In the genomic region with DNA sequence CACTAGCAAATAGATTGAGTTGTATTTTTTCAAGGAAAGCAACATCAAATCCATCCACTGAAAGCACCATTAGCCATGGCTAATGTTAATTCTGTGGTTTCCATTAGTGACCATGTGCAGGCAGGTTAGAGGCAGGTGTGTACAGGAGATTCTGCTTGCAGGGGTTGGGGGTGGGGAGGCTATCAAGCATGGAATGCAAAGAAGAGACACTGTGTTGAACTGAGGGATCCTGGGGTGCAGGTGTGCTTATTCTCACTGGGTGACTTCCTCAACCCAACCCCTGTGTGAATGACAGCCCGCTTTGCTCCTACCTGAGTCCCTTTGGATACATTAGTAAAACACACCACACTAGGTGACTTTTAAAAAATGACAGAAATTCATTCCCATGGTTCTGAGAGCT, we compare ENCODE assay signal across 34 mouse cellular contexts. TPM values are rescaled to one million over a fixed set of nuclear protein-coding genes. Genes with fewer than 3 reads are reported as not detected.
"Had no signal": no experiment of that assay in that cellular context is flagged by ENCODE, and none has a peak within 500 bp of the region (broad histone marks: within the 10 kb centered on the region; RNA-seq: fewer than 3 reads in every experiment).

No protein-coding gene starts in this region.

- H3K4me3 ChIP-seq: limb, embryonic 10.5 days; limb, embryonic 12.5 days; limb, embryonic 13.5 days; limb, embryonic 15.5 days; liver, embryonic 12.5 days; liver, embryonic 13.5 days; liver, embryonic 15.5 days; lung, embryonic 15.5 days; megakaryocyte, embryonic 14.5 days; midbrain, embryonic 10.5 days; midbrain, embryonic 12.5 days; midbrain, embryonic 13.5 days; midbrain, embryonic 15.5 days; myocyte had no signal

- H3K27ac ChIP-seq: limb, embryonic 10.5 days; limb, embryonic 12.5 days; limb, embryonic 13.5 days; limb, embryonic 15.5 days; liver, embryonic 12.5 days; liver, embryonic 13.5 days; liver, embryonic 14.5 days; liver, embryonic 15.5 days; lung, embryonic 15.5 days; macrophage; midbrain, embryonic 10.5 days; midbrain, embryonic 12.5 days; midbrain, embryonic 13.5 days; midbrain, embryonic 15.5 days had no signal

- H3K4me1 ChIP-seq: limb, embryonic 10.5 days; limb, embryonic 12.5 days; limb, embryonic 13.5 days; limb, embryonic 15.5 days; liver, embryonic 12.5 days; liver, embryonic 13.5 days; liver, embryonic 15.5 days; lung, embryonic 15.5 days; megakaryocyte, embryonic 14.5 days; midbrain, embryonic 10.5 days; midbrain, embryonic 12.5 days; midbrain, embryonic 13.5 days; midbrain, embryonic 15.5 days had no signal

- H3K36me3 ChIP-seq: limb, embryonic 10.5 days; limb, embryonic 12.5 days; limb, embryonic 13.5 days; limb, embryonic 15.5 days; liver, embryonic 12.5 days; liver, embryonic 13.5 days; liver, embryonic 15.5 days; lung, embryonic 15.5 days; midbrain, embryonic 10.5 days; midbrain, embryonic 12.5 days; midbrain, embryonic 13.5 days; midbrain, embryonic 15.5 days had no signal

- H3K9me3 ChIP-seq: limb, embryonic 10.5 days; limb, embryonic 12.5 days; limb, embryonic 13.5 days; limb, embryonic 15.5 days; liver, embryonic 12.5 days; liver, embryonic 13.5 days; liver, embryonic 15.5 days; lung, embryonic 15.5 days; midbrain, embryonic 10.5 days; midbrain, embryonic 12.5 days; midbrain, embryonic 13.5 days; midbrain, embryonic 15.5 days had no signal

- DNase-seq: left cerebral cortex, postnatal 4 days; liver; liver, embryonic 13.5 days; liver, postnatal 0 days; lung, adult 18-20 months; lung, adult 2 months; lung, embryonic 14.5 days; lung, postnatal 10 days; lung, postnatal 14 days; lung, postnatal 36 days; lung, postnatal 4 days; midbrain, embryonic 14.5 days had no signal

- ATAC-seq: liver, embryonic 12.5 days; liver, postnatal 0 days; lung, postnatal 0 days; midbrain, embryonic 13.5 days; midbrain, embryonic 15.5 days; midbrain, embryonic 16.5 days had no signal

- H3K27me3 ChIP-seq: limb, embryonic 12.5 days; limb, embryonic 15.5 days; liver, embryonic 12.5 days; liver, embryonic 13.5 days; liver, embryonic 15.5 days; lung, embryonic 15.5 days; megakaryocyte, embryonic 14.5 days; midbrain, embryonic 12.5 days; midbrain, embryonic 13.5 days; midbrain, embryonic 15.5 days had no signal

RNA-seq across cellular contexts. Expression of gene Asic2, which starts 20.2 kb away (rescaled TPM):
- total RNA-seq: megakaryocyte, adult 5-6 weeks; megakaryocyte-erythroid progenitor cell, adult 5-6 weeks; monocyte, adult 5-6 weeks had no signal
- polyA plus RNA-seq: liver, adult 2 months; liver, embryonic 13.5 days; liver, embryonic 16.5 days; liver, postnatal 0 days; macrophage; myocyte had no signal
